Mouse (Mus musculus) MEL (cell line): ENCODE results near the gene Eif1b. TPM values are rescaled to one million over a fixed set of nuclear protein-coding genes. Genes with fewer than 3 reads are reported as not detected.

ENCODE experiments used
- DNase-seq: peaks from one replicate; pipeline ENCODE4 v3.0.0; 2011; ENCODE audit warnings: low read depth, low spot score
- H3K27ac ChIP-seq: 2 replicates; pipeline ENCODE4 v1.5.1; 2012; ENCODE audit warnings: low read depth, mild to moderate bottlenecking, control low read depth, low read length, moderate library complexity; ENCODE audit not compliant: control insufficient read depth
- H3K27me3 ChIP-seq, 2 experiments: fragments of 150-350 bp in 1 of 2; sonication (generic) in 1 of 2; 2 replicates each; pipeline ENCODE4 v1.6.1; 2012; ENCODE audit warnings: low read length in 2 of 2, mild to moderate bottlenecking in 2 of 2, improper control_type of control experiment in 1 of 2, moderate library complexity in 1 of 2; ENCODE audit not compliant: insufficient read depth in 2 of 2, control insufficient read depth in 1 of 2
- H3K36me3 ChIP-seq, 2 experiments: 2 replicates each; pipeline ENCODE4 v1.6.1; 2012 to 2014; ENCODE audit warnings: low read length in 2 of 2, improper control_type of control experiment in 1 of 2, inconsistent platforms in 1 of 2, mild to moderate bottlenecking in 1 of 2; ENCODE audit not compliant: insufficient read depth in 2 of 2, control insufficient read depth in 1 of 2
- H3K4me1 ChIP-seq, 2 experiments: fragments of 150-350 bp in 1 of 2; sonication (generic) in 1 of 2; 2 replicates each; pipeline ENCODE4 v1.6.1; 2012; ENCODE audit warnings: low read length in 2 of 2, improper control_type of control experiment in 1 of 2, mild to moderate bottlenecking in 1 of 2; ENCODE audit not compliant: insufficient read depth in 2 of 2, control insufficient read depth in 1 of 2
- H3K4me3 ChIP-seq, 2 experiments: fragments of 150-350 bp in 1 of 2; sonication (generic) in 1 of 2; 2 replicates each; pipeline ENCODE4 v1.5.1; 2012; ENCODE audit warnings: low read depth in 2 of 2, low read length in 2 of 2, mild to moderate bottlenecking in 2 of 2, moderate library complexity in 2 of 2, control low read depth in 1 of 2, improper control_type of control experiment in 1 of 2; ENCODE audit not compliant: control insufficient read depth in 1 of 2, insufficient read depth in 1 of 2
- H3K79me2 ChIP-seq: 2 replicates; pipeline ENCODE4 v1.6.1; 2012; ENCODE audit warnings: mild to moderate bottlenecking, low read length, moderate library complexity; ENCODE audit not compliant: control insufficient read depth, poor library complexity, insufficient read depth
- H3K9ac ChIP-seq: 2 replicates; pipeline ENCODE4 v1.6.1; 2012; ENCODE audit warnings: low read depth, mild to moderate bottlenecking, control low read depth, low read length, moderate library complexity; ENCODE audit not compliant: control insufficient read depth, poor library complexity, severe bottlenecking
- H3K9me3 ChIP-seq: fragments of 150-350 bp; sonication (generic); replicated peaks from 2 replicates; pipeline ENCODE4 v1.6.1; 2012; ENCODE audit warnings: mild to moderate bottlenecking, low read length, improper control_type of control experiment, moderate library complexity; ENCODE audit not compliant: insufficient read depth
- EP300 ChIP-seq, 2 experiments: IDR thresholded peaks; 2 replicates each; pipeline ENCODE4 v1.6.1; 2011; ENCODE audit warnings: improper control_type of control experiment in 2 of 2, low read length in 2 of 2, low read depth in 1 of 2, mild to moderate bottlenecking in 1 of 2
- MXI1 ChIP-seq: IDR thresholded peaks from 2 replicates; pipeline ENCODE4 v1.6.1; 2011; ENCODE audit warnings: mild to moderate bottlenecking, low read depth, low read length, improper control_type of control experiment
- polyA plus RNA-seq, 2 experiments: library from polyadenylated mRNA; stranded (reverse) in 1 of 2; unstranded in 1 of 2; fragments of >175 nt in 1 of 2; fragments of >200 nt in 1 of 2; gene quantifications; 2 replicates each; pipeline versions ENCODE4 v1.2.1 to v1.2.4; 2012; ENCODE audit warnings: low replicate concordance in 2 of 2, low read depth in 1 of 2; ENCODE audit not compliant: insufficient read length in 2 of 2, insufficient read depth in 1 of 2, missing spikeins in 1 of 2
- total RNA-seq: library from RNA; depleted of rRNA; stranded (reverse); fragments of 300-350 nt; gene quantifications from 2 replicates; pipeline ENCODE4 v1.2.3, GENCODE M21; 2012; rRNA removed

Eif1b gene
- total and polyA plus RNA-seq, 3 experiments = 54.3 to 110 TPM; not detected in 1

DNA sequence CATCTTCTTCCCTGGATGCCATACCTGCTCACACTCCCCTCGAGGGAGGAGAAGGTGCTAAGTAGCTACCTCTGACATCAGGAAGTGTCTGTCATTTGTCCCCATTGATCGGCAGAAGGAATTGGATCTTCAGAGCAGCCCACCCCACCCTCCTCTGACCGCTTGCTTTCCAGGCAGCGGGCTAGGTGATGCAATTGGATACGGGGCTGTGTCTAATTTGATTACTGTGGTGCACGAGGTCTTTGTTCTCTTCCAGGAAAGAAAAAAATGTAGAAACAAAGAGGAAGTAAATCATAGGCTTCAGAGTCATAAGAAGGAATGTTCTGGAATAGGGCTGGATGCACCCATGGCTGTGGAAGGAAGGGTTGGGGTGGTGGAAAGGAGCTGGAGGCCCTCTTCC is 50.2 kb downstream of the Eif1b start:
- H3K79me2 ChIP-seq = no peaks in the 10 kb centered on the region
- no peaks in the 10 kb centered on the region for H3K36me3 ChIP-seq
- no peak overlapping the region for H3K27ac ChIP-seq
- H3K9ac ChIP-seq = no peak overlapping the region
- no peaks in the 10 kb centered on the region for H3K27me3 ChIP-seq
- no peak overlapping the region for H3K4me3 ChIP-seq
- H3K9me3 ChIP-seq = no peaks in the 10 kb centered on the region
- TF ChIP-seq EP300 (IDR thresholded peaks at IDR 0.05; ENCODE audit: low read depth in 1 of 2, low read length in 2 of 2) = no peak
- no peak for TF ChIP-seq MXI1
- TF ChIP-seq, all 39 proteins: peak for 0
- H3K4me1 ChIP-seq = no peaks in the 10 kb centered on the region
- DNase-seq = no peak

Other genes starting within 250 kb of the Eif1b start
- gene Myrip, start 190.7 kb upstream of the Eif1b start, total RNA-seq = not detected in 2 replicates
- under 1 TPM in 1 of 2 experiments, not detected in 1; 0.03 TPM for gene Myrip, start 190.7 kb upstream of the Eif1b start, polyA plus RNA-seq
- gene Entpd3, start 47.6 kb downstream of the Eif1b start, total RNA-seq = not detected in 2 replicates
- under 1 TPM in 1 of 2 experiments, not detected in 1; 0.03 TPM for gene Entpd3, start 47.6 kb downstream of the Eif1b start, polyA plus RNA-seq
- gene Rpl14, start 79.2 kb downstream of the Eif1b start, total RNA-seq = 1,524 and 1,607 TPM in 2 replicates
- gene Rpl14, start 79.2 kb downstream of the Eif1b start, polyA plus RNA-seq = 100 to 1,000 TPM in 1 of 2 experiments, not detected in 1; 502 TPM